Mouse (Mus musculus) adipocyte (in vitro differentiated cells): ENCODE measurements around the gene Ap3b2.

Experiments
- DNase-seq: peaks from one replicate; pipeline ENCODE4 v3.0.0-alpha.2; 2016; ENCODE audit warnings: low spot score

Gene Ap3b2

DNA sequence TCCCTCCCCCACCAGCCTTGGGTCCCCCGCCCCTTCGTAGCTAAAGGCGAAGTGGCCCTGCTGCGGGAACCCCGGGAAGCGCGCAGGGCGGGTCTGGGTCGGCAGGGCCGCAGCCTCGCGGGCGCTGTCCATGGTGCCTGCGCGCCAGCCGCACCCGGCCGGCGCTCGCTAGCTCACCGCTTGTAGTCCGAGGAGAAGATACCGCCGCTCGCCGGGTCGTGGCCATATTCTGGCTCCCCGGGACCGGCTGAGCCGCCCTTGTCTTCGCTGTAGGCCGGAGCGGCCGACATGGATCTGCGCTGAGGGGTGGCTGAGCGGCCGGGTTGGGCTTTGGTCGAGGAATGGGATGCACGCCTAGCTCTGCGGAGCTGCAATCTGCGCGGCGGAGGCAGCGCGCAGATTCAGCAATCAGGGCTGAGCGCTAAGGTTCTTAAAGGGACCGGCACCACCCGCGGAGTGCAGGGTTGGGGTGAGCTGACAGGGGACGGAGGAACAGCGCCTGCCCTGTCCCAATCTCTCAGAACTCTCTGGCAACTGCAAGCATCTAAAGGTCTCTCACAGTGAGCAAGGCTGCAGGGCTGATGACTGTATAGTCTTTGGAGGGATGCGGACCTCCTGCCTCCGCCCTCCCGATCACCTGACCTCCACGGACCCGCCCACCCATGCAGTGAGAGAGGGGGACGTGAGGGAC, at the start of gene Ap3b2:
Ap3b2 (minus strand) TSS at position 595 of the 691 bp plus-strand sequence.
- no peak for DNase-seq

DNA sequence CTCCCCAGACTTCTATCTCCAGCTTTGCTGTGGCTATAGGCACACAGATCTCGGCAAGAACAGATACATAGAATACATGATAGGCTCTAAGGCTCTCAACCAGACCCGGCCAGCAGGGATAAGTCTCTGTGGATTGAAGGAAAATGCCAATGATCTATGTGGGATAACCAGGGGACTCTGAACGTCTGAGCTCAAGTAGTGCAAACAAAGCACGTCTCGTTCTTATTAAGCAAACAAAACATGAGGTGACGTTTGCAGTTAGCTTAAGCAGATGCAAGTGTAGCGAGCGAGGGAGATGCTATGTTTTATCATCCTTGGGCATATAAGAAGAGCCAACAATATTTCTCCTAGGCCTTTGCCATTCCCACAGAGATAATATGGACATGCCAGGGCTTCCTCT, 49.2 kb upstream of the Ap3b2 start:
- no peak for DNase-seq

GRCm38 (mm10) chr7:81541924-81542524, 48.3 kb upstream of the Ap3b2 start:
- DNase-seq, result peak; percentile 97

- peak; percentile 95 for DNase-seq
Measured at GRCm38 (mm10) chr7:81540999-81541398, 47.3 kb upstream of the Ap3b2 start.

DNA sequence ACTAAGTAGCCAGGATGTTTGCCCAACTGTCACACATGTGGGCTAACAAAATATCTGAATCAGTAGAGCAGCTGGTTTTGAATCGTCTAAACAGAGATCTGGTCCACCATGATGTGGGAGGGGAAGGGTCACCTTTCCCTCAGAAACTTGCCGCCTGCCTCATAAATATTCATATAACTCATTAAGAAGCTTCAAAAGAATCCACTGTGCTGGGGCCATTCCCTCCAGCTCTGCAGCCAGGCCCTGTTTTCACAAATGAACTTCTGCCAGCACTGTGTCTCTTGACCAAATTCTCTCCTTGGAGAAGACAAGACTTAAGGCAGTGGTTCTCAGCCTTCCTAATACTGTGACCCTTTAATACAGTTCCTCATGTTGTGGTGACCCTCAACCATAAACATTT, 45.8 kb upstream of the Ap3b2 start:
- DNase-seq, result peak; percentile 73

DNA sequence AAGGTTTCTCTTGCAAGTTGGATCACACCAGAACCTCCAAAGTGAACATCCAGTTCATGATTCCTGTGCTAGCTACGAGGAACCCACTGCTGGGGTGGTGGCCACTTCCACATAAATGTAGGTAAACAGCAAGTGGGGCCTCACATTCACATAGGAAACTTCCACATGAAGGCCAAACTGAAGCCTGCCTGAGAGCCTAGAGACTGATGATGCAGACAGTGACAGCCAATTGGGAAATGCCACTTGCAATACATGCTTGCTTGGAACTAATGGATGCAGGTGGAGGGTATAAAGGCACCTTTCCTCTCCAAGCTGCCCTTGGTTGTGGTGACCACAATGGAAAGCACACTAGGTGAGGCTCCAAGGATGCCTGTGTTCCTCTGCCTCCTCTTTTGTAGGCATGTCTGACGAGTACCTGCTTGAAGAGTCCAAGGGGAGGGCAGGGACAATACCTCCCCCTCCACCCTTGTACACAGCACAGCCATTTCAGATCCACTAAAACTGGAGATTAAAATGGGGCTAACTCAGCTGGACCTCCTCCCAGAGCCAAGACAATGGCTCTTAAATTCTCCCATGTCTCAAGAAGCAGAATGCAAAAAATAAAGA, 44.4 kb upstream of the Ap3b2 start:
- DNase-seq, result peak; percentile 81

DNA sequence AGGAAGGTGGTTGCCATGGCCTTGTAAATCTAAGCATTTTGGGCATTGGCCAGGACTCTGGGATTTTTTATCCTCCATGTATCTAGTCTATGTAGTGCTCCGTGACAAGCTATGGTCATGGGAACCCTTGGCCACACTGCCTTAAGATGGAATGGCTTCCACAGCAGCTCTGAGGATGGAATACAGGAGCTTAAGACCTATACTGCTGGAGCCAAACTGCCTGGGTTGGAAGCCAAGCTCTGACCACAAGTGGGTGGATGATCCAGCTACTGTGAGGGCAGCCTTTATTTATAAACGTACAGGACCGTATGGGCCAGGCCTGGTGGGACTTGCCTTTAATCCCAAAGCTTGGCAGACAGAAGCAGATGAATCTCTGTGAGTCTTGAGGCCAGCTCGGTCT, 42.8 kb upstream of the Ap3b2 start:
- DNase-seq, result no peak

DNA sequence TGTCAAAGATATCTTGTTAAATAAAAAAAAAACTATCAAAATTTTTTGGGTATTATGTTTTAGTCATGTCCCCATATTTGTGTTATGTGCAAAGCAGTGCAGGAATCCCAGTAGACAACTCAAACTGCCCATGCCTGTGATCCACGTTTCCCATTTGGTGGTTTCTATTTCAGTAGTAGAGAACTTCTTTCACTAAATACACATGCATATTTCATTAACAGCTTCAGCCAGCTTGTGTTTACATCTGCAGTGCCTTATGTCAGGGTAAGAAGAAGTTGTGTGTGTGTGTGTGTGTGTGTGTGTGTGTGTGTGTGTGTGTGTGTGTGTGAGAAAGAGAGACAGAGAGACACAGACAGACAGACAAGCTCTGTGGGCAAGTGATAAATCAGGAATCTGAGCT, 37.7 kb upstream of the Ap3b2 start:
- no peak for DNase-seq

GRCm38 (mm10) chr7:81528918-81529317, 35.2 kb upstream of the Ap3b2 start:
- no peak for DNase-seq

GRCm38 (mm10) chr7:81523663-81524017, 29.9 kb upstream of the Ap3b2 start:
- no peak for DNase-seq

DNA sequence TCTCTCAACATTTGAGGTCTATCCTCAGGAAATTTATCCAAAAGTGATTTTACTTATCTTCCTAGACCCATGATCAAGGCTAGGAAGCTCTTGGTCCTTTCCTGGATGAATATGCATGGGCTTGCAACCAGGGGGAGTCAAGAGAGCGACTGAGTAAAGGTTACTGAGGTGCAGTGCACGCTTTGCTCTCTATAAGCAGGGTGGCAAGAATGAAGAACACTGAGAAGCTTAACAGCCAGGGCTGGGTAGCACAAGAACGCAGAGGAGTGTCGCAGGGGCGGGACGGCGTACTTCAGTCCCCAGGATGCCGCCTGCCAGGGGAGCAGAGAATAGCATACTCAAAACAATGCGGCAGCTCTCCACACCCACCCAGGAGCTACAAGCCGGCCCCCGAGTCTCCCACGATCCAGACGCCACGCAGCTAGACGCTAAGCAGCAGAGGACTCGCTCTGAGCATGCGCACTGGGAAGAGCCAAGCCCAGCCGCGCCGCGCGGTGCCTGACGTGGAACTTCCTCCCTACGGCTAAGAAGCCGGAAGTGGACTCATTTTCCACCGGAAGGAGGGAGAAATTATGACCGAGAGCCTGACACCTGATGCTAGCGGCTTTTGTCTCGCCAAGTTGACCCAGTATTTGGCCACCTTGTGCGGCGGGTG, 29.4 kb upstream of the Ap3b2 start:
- peak; percentile 90 for DNase-seq

DNA sequence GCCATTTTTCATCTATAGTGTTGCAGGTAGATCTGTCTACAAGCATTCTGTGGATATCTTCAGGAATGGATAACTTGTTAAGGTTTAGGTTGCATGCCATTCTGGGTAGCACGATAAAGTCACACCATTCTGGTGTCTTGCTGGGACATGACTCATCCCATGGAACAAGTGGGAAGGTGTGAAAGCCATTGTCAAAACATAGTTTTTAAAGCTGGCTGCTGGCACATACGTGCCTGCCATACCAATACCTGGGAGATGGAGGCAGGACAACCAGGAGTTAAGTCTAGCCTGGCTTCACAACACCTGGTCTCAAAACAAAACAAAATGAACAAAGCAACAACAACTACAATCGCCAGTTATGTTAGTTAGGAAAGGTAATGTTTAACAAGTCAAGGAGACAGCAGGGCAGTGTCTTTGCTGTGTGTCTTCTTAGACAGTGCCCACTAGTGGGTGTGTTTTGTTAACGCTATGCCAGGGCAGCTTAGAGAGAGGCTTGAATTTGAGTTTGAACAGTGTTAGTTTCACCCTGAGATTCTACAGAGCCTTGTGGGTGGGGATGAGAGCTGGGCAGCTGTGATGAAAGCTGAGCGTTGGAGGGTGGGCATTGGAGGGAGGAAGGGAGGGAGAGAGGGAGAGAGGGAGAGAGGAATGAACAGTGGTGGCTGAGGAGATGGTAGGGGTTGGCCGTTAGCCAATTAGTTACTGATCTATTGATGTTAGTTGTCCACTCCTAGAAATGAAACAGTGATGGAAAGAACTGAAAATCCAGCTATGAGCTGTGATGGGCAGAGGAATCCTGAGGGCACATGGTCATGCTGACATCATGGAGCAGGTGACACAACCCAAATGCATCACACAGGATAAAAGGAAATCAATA, 22.7 kb upstream of the Ap3b2 start:
- DNase-seq, result no peak

- no peak for DNase-seq
Measured at GRCm38 (mm10) chr7:81514906-81515590, 21.3 kb upstream of the Ap3b2 start.

GRCm38 (mm10) chr7:81501050-81501449, 7.3 kb upstream of the Ap3b2 start:
- DNase-seq, result no peak

DNA sequence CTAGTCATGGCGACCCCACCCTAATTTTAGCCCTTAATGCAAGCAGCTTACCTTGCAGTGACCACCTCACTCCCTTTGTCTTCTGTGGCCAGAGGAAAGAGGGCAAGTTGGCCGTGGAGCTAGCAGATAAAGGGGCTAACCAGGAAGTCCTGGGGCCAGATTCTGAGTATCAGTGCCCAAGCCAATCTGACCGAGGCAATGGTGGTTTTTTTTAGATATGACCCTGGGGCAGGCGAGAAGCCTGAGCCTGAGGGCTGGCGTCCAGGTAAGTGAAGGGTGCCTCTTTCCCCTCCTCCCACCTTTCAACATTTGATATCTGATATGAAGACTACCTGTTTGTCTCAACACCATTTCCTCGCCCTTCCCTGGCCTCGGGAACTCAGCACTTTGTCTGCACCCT, 4.5 kb upstream of the Ap3b2 start, which contains the start of gene BC048679:
BC048679 (minus strand) TSS at position 101 of the 400 bp plus-strand sequence.
- no peak for DNase-seq

- peak; percentile 12 for DNase-seq
Measured at GRCm38 (mm10) chr7:81497171-81497570, 3.4 kb upstream of the Ap3b2 start.

- no peak for DNase-seq
Measured at GRCm38 (mm10) chr7:81492628-81493027, 1.1 kb downstream of the Ap3b2 start.

GRCm38 (mm10) chr7:81489649-81490048, 4.1 kb downstream of the Ap3b2 start:
- no peak for DNase-seq

DNA sequence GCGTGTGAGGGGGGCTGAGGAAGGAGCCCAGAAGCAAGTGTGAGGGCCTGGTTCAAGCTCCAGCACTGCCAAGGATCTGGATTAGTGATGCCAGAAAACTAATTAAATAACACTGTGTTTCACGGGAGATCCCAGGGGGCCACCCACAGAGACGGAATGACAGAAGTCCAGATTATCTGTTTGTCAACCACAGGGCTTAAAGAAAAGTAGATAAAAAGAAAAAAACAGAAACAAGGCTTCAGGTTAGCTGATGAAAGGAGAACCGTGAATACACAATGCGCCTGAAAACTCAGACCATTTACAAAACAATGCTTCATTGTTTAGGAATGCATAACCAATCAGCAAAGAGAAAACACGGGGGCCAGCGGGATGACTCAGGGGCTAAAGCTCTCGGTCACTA, 12.9 kb downstream of the Ap3b2 start:
- no peak for DNase-seq

DNA sequence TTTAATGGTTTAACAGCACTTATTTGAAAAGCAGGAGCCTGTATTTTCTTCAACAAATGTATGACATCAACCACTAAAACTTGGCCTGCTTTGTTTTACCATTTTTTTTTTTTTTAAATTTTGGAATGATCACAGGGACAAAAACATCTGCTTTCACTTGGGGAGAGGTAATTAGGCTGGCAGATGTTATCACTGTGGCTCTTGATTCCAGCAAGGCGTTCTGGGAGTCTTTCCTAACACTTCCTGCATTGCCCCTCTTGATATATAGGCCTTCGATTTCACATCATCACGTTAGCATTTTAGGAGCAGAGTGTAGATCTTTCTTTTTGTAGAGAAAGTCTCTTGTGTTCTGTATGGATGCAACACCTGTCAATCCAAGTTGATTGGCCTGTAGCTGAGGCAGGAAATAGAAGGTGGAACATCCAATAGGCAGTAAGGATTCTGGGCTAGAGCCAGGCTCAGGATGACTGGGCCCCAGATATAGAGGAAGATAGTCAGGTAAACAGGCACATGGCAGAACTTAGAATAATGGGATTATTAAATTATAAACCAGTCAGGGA, 14.1 kb downstream of the Ap3b2 start:
- DNase-seq, result peak; percentile 7

DNA sequence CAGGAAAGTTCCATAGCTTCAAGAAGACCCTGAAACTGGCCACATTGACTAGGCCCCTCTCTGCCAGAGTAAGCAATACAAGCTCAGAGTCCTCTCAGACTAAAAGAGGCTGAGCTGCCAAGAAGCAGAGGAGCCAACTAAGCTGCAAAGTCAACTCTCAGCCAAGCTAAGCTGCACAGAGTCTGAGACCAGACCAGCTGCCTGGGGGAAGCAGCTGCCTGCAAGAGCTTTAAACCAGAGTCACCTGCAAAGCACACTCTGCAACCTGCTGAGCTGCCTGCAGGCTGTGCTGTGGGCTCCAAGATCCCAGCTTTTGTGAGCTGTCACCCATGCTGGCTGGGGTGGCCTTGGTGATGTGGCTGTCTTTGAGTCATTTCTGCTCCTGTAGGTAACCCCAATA, 15.5 kb downstream of the Ap3b2 start:
- DNase-seq, result peak; percentile 50
